9 mouse cellular contexts compared by ENCODE assay signal in the genomic region with DNA sequence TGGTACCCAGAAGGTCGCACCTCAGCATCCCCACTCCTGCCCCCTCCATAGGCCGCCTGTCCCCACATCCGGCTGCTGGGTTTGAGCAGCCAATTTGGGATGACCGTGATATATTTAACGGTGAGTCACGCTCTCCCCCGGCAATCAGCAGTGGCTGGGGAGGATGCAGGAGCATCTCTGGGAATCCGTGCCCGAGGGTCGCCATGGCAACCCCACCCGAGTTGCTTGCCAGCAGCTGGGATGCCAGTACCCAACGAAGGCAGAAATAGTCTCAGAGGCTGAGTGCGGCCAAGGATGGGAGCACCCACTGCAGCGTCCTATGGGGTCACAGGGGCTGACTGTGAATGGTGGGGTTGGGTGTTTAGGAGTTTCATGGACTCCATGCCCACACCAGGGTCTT. TPM values are rescaled to one million over a fixed set of nuclear protein-coding genes. Genes with fewer than 3 reads are reported as not detected.
DNase-seq lines count a peak whose midpoint lies in the region; ATAC-seq and TF ChIP-seq lines count a peak whose summit lies in the region.
"Had no signal": no experiment of that assay in that cellular context is flagged by ENCODE, and none has a peak within 500 bp of the region (broad histone marks: within the 10 kb centered on the region; RNA-seq: fewer than 3 reads in every experiment).

No protein-coding gene starts in this region.

- no peak for TF ChIP-seq CTCF in stomach, postnatal 0 days (IDR thresholded peaks at IDR 0.05; ENCODE audit: low read depth)

- no peaks in the 10 kb centered on the region for H3K27me3 ChIP-seq in forebrain, embryonic 13.5 days
- H3K27me3 ChIP-seq in forebrain, embryonic 10.5 days (ENCODE audit: poor library complexity, severe bottlenecking), result 0 out of 2 replicates have a peak, but pooled peaks cover 11% of the 10 kb centered on the region
- no peaks in the 10 kb centered on the region for H3K27me3 ChIP-seq in stomach, postnatal 0 days (ENCODE audit: control insufficient read depth, insufficient read depth, low read length)

- no peaks in the 10 kb centered on the region for H3K9me3 ChIP-seq in forebrain, embryonic 13.5 days (replicated peaks)
- no peaks in the 10 kb centered on the region for H3K9me3 ChIP-seq in forebrain, embryonic 10.5 days
- no peaks in the 10 kb centered on the region for H3K9me3 ChIP-seq in stomach, postnatal 0 days (ENCODE audit: control insufficient read depth, low read length)

- H3K36me3 ChIP-seq in forebrain, embryonic 13.5 days (ENCODE audit: poor library complexity, severe bottlenecking), result no peaks in the 10 kb centered on the region
- no peaks in the 10 kb centered on the region for H3K36me3 ChIP-seq in forebrain, embryonic 10.5 days (replicated peaks)
- no peaks in the 10 kb centered on the region for H3K36me3 ChIP-seq in stomach, postnatal 0 days (ENCODE audit: control insufficient read depth, insufficient read depth, low read length)

- WGBS in forebrain, embryonic 13.5 days, result 49% methylated on average over 14 of the region's 14 CpGs
- WGBS in forebrain, embryonic 10.5 days, result 80% methylated on average over 14 of the region's 14 CpGs
- WGBS in stomach, postnatal 0 days, result 72% methylated on average over 14 of the region's 14 CpGs

- H3K9ac ChIP-seq in forebrain, embryonic 13.5 days, result peak overlapping the region; percentile 43
- H3K9ac ChIP-seq in stomach, postnatal 0 days (ENCODE audit: low read length), result no peak overlapping the region
- H3K9ac ChIP-seq: lung, embryonic 14.5 days had no signal

- DNase-seq in forebrain, embryonic 10.5 days (ENCODE audit: extremely low spot score, low spot score), result no peak
- DNase-seq in layer of hippocampus, adult 11-12 months (ENCODE audit: low spot score), result peak; percentile 90
- peak; percentile 30 for DNase-seq in mesoderm, embryonic 11.5 days (ENCODE audit: low read depth, low spot score)
- DNase-seq in stomach, postnatal 0 days (ENCODE audit: low spot score), result no peak
- no peak for DNase-seq in thymus, adult 18-20 months
- DNase-seq in gastrocnemius, postnatal 10 days, result no peak
- DNase-seq: lung, embryonic 14.5 days had no signal

- peaks cover 11% of the 10 kb centered on the region for H3K4me1 ChIP-seq in forebrain, embryonic 13.5 days
- peaks cover 18% of the 10 kb centered on the region for H3K4me1 ChIP-seq in forebrain, embryonic 10.5 days
- H3K4me1 ChIP-seq in stomach, postnatal 0 days (replicated peaks; ENCODE audit: control insufficient read depth, insufficient read depth), result no peaks in the 10 kb centered on the region

- peak overlapping the region; percentile 24; the same call in 1 of the 2 replicates for H3K4me2 ChIP-seq in forebrain, embryonic 13.5 days
- H3K4me2 ChIP-seq in stomach, postnatal 0 days (replicated peaks; ENCODE audit: low read depth), result no peak overlapping the region
- H3K4me2 ChIP-seq: lung, embryonic 14.5 days had no signal

- peak; percentile 84 for ATAC-seq in forebrain, embryonic 13.5 days
- peak; percentile 19; the same call in 1 of the 2 replicates for ATAC-seq in stomach, postnatal 0 days (ENCODE audit: low FRiP score, low TSS enrichment)
- ATAC-seq in CD4-positive, CD25-positive, alpha-beta regulatory T cell, adult 4 months, result no peak

- H3K27ac ChIP-seq in forebrain, embryonic 13.5 days, result peak overlapping the region; percentile 35
- H3K27ac ChIP-seq in forebrain, embryonic 10.5 days, result no peak overlapping the region
- no peak overlapping the region for H3K27ac ChIP-seq in stomach, postnatal 0 days (replicated peaks)

- H3K4me3 ChIP-seq in forebrain, embryonic 13.5 days, result no peak overlapping the region
- no peak overlapping the region for H3K4me3 ChIP-seq in forebrain, embryonic 10.5 days
- H3K4me3 ChIP-seq in stomach, postnatal 0 days (ENCODE audit: low read depth, low read length), result no peak overlapping the region

- no peak for TF ChIP-seq EP300 in stomach, postnatal 0 days (optimal IDR thresholded peaks at IDR 0.05)

RNA-seq across cellular contexts. Expression of gene Kcnb1, which starts 53.0 kb away (rescaled TPM):
- 1.3 and 1.5 TPM in 2 replicates for polyA plus RNA-seq in forebrain, embryonic 13.5 days (2015; fragmentation: Nextera tagmentation; extraction: Ambion mirVana)
- 0.71 and 0.93 TPM in 2 replicates for polyA plus RNA-seq in forebrain, embryonic 10.5 days (2016; fragmentation: Nextera tagmentation; extraction: Ambion mirVana)
- 1.6 and 1.9 TPM in 2 replicates for polyA plus RNA-seq in stomach, postnatal 0 days (2015; fragmentation: Nextera tagmentation; extraction: Ambion mirVana)
- 10 to 100 TPM; 35.0 to 35.2 TPM for total RNA-seq in gastrocnemius, postnatal 10 days (2021)
- under 1 TPM; 0.22 to 0.92 TPM for polyA plus RNA-seq in CD4-positive, CD25-positive, alpha-beta regulatory T cell, adult 4 months (2017; shearing (Covaris generic))

Comparison
In these comparisons a context has a peak if more than half of its experiments do, and no peak if none do; other contexts are left out.
1. DNase-seq: peak in layer of hippocampus, adult 11-12 months (single experiment) and mesoderm, embryonic 11.5 days (single experiment); none in forebrain, embryonic 10.5 days (single experiment), stomach, postnatal 0 days (single experiment), thymus, adult 18-20 months (0 of 2) and gastrocnemius, postnatal 10 days (single experiment).